Mouse (Mus musculus): ENCODE measurements around the gene Map1s. TPM values are rescaled to one million over a fixed set of nuclear protein-coding genes. Genes with fewer than 3 reads are reported as not detected.

Map1s gene
- polyA plus RNA-seq (2012; rRNA removed): 76.8 and 80.6 TPM in 2 replicates

DNA sequence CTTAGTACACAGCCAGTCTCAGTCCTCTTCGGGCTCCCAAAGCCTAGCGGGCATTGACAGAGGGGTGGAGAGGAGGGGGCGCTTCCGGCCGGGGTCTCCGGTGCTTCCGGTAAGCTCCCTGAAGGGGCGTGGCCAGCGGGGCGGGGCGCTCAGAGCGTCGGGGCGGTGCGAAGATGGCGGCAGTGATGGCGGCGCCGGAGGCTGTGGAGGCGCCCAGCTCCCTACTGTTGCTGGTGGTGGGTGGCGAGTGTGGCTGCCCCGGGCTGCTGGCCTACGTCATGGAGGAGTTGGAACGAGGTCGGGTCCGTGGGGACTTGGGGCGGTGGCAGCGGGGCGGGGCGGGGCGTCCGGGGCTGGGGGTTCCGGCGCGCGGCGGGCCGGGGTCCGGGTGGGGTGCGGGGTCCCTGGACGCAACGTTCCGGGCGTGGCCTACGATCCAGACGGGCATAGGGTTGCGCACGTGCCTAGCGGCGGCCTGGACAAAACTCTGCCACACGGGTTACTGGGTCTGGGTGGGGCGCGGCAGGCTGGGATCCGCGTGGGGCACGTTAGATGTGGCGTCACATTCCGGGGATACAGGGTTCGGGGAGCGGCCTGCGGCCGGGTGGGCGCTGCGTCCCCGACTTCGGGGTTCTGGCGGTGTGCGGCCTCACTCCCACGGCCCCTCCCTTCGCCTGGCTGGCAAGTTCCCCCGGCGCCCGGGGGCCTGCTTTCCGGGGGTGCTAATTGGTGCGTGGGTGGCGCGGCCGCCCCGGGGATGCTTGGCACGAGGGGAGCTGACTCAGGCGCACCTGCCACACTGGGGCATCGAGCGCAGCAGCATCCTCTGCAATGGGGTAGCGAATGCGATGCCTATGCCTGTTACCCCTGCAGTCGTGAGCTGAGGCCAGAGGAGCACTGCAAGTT lies at the start of gene Map1s:
Gene Map1s (plus strand): TSS at position 102 of the 906 bp plus-strand sequence.
- TF ChIP-seq POLR2A (IDR thresholded peaks at IDR 0.05; ENCODE audit: borderline replicate concordance, extremely low read depth, insufficient read depth, insufficient read length, poor library complexity, severe bottlenecking) (peak; percentile 87), CTCF (IDR thresholded peaks at IDR 0.05; ENCODE audit: borderline replicate concordance, extremely low read depth, insufficient read depth, insufficient read length) (no peak)
- peak; percentile 97 for DNase-seq (ENCODE audit: low read depth)

DNA sequence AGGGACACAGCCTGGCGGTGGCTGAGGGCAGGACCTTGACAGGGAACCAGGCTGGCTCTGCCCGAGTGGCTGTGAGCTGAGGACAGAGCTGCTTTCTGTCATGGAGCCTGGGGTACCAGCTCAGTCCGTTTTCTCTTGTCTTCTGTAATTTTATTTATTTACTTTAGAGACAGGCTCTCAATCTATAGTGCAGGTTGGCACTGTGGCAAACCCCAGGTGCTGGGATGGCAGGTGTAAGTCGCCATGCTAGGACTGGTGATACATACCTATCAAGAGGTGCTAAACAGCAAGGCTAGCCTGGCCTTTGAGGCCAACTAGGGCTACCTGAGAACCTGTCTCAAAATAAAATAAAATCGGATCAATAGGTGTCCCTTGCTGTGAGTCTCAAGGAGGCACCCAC lies 49.7 kb upstream of the Map1s start:
- TF ChIP-seq CTCF (IDR thresholded peaks at IDR 0.05; ENCODE audit: borderline replicate concordance, extremely low read depth, insufficient read depth, insufficient read length) (no peak), POLR2A (IDR thresholded peaks at IDR 0.05; ENCODE audit: borderline replicate concordance, extremely low read depth, insufficient read depth, insufficient read length, poor library complexity, severe bottlenecking) (no peak)
- no peak for DNase-seq (ENCODE audit: low read depth)

DNA sequence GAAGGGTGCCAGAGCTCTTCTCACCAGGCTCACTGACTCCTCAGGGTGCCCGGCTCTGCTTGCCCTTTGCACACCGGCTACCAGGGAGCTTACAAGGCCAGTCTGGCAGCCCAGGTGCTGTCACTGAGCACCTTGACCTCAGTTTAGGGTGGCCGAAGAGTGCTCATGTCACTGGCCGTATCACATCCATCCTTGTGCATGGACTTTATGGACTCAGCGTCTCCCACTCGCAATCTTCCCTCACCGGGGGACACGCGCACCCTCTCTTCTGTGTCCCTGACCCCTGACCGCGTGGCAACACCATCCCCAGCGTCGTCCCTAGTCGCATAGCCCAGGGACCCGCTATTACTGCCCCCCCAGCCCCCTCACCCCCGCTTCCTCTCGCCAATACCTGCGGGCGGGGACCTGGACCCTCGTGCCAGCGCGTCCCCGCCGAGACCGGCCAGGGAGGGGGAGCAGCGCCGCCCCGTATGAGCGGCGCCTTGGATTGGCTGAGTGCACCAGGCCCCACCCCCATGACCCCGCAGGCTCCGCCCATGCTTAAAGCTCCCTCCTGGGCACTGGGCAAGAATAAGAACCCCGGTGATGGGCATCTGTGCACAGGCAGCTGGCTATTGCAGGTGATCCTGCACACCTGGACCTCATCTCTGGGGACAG lies 49.1 kb upstream of the Map1s start:
- peak; percentile 78 for DNase-seq (ENCODE audit: low read depth)
- TF ChIP-seq CTCF (IDR thresholded peaks at IDR 0.05; ENCODE audit: borderline replicate concordance, extremely low read depth, insufficient read depth, insufficient read length) (no peak), POLR2A (IDR thresholded peaks at IDR 0.05; ENCODE audit: borderline replicate concordance, extremely low read depth, insufficient read depth, insufficient read length, poor library complexity, severe bottlenecking) (no peak)

DNA sequence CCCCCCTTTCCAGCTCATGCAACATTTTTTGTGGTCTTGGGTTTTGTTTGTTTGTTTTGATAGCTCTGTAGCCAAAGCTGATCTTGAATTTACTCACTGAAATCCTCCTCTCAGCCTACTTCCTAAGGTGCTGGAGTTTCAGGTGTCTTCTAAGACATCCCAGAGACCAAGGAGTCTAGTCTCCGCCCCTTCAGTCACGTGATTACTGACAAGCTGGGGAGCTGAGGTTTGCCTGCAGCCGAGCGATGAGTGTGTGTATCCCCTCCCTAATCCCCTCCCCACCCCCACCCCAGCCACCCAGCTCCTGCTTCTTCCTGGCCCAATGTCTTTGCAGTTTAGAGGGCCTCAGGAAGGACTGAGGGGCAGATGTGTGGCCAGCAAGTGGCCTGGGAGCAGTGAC lies 48.2 kb upstream of the Map1s start:
- peak; percentile 62 for DNase-seq (ENCODE audit: low read depth)
- TF ChIP-seq POLR2A (IDR thresholded peaks at IDR 0.05; ENCODE audit: borderline replicate concordance, extremely low read depth, insufficient read depth, insufficient read length, poor library complexity, severe bottlenecking) (no peak), CTCF (IDR thresholded peaks at IDR 0.05; ENCODE audit: borderline replicate concordance, extremely low read depth, insufficient read depth, insufficient read length) (no peak)

DNA sequence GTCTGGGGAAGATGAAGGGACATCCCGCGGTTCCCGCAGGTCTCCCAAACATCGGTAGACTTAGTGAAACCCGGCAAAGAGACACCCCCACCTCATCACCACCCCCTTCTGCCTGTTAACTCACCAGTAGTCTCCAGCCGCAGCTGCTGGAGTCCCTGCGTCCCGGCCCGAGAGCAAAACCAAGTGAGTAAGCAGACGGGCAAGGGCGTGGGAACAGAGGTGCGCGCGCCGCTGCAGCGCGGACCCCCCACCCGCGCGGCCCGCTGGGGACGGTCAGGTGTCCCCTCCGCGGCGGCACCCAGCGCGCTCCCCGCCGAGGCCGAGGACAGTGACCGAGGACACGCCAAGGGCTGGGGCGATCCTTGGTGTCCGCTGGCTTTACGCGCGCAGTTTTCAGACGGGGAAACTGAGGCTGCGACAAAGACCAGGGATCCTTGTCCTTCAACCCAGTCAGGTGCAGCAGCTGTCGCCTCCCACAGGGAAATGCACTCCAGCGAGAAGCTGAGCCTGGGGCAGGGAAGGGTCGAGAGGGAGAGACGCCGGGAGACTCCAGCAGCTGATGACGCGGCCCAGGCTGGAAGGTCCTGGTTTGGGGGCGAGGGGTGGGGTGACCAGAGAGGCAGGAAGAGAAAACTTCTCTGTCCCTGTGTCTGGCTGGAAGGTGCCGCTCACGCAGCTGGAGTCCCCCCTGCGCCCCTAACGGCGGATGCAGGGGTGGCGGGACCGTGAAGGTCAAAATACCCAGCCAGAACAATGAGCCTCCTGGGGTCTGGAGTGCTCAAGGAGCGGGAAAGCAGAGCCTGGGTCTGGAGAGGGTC lies 42.7 kb upstream of the Map1s start, which contains the start of gene Kcnn1:
Gene Kcnn1 (minus strand): TSS at position 435 of the 818 bp plus-strand sequence.
- TF ChIP-seq POLR2A (IDR thresholded peaks at IDR 0.05; ENCODE audit: borderline replicate concordance, extremely low read depth, insufficient read depth, insufficient read length, poor library complexity, severe bottlenecking): no peak
- TF ChIP-seq CTCF (IDR thresholded peaks at IDR 0.05; ENCODE audit: borderline replicate concordance, extremely low read depth, insufficient read depth, insufficient read length): peak; percentile 48; the same call in 1 of the 2 replicates
- DNase-seq (ENCODE audit: low read depth): peak; percentile 55

DNA sequence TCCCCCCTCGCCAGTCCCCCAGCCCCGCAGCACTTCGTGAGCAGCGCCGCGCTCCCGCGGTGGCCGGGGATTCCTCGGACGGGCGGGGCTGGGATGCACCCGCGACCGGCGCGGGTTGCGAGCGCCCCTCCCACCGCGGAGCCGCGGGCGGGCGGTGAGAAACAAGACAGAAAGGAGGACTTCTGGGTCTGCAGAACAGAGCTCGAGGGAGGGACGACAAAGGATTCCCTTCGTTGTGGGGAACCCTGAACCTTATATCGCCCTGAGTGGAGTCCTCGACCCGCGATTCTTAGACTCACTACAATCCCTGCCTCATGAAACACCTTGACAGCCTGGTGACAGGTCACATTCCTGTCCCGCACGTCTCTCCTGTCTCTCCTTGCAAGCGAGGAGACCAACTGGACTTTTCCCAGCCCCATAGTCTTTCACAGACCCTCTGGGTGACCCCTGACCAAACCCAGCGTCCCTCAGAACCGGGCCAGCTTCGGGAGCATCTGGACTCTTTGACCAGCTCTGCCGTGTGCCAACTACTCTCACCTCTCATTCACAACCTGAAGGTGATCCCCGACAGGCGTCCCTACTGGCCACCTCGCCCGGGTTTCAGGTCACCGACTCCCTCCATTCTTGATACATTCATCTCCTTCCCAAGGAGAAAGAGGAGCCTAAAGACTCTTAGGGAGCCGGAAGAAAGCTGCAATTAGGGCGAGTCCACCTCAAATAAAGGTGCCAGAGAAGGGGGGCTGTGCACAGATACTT lies 41.6 kb upstream of the Map1s start:
- DNase-seq (ENCODE audit: low read depth): peak; percentile 82
- TF ChIP-seq CTCF (IDR thresholded peaks at IDR 0.05; ENCODE audit: borderline replicate concordance, extremely low read depth, insufficient read depth, insufficient read length) (no peak), POLR2A (IDR thresholded peaks at IDR 0.05; ENCODE audit: borderline replicate concordance, extremely low read depth, insufficient read depth, insufficient read length, poor library complexity, severe bottlenecking) (peak; percentile 25; the same call in 1 of the 2 replicates)

DNA sequence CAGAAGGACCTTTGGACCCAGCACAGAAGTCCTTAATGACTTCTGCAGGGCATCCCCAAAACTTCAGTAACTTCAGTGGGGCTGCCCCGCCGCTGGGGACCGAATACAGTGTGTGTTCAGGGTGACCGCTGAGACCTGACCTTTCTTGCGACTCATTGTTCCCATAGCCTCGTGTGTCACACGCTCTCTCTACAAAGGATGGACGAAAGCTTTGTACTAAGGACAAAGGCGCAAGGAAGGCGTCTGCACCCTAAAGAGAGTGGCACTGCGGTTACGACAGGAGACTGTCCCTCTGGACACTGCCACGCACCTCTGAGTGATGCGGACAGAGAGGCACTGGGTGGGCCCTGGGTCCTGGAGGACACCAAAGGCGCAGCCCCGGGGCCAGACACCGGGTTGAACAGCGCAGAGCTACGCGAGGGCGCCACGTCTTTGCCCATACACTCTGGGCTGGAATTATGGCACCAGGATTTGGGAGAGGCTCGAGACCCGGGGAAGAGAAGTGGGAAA lies 41.0 kb upstream of the Map1s start:
- peak; percentile 65 for DNase-seq (ENCODE audit: low read depth)
- TF ChIP-seq POLR2A (IDR thresholded peaks at IDR 0.05; ENCODE audit: borderline replicate concordance, extremely low read depth, insufficient read depth, insufficient read length, poor library complexity, severe bottlenecking) (0 out of 2 replicates have a peak, but pooled peaks have one; percentile 4), CTCF (IDR thresholded peaks at IDR 0.05; ENCODE audit: borderline replicate concordance, extremely low read depth, insufficient read depth, insufficient read length) (no peak)

DNA sequence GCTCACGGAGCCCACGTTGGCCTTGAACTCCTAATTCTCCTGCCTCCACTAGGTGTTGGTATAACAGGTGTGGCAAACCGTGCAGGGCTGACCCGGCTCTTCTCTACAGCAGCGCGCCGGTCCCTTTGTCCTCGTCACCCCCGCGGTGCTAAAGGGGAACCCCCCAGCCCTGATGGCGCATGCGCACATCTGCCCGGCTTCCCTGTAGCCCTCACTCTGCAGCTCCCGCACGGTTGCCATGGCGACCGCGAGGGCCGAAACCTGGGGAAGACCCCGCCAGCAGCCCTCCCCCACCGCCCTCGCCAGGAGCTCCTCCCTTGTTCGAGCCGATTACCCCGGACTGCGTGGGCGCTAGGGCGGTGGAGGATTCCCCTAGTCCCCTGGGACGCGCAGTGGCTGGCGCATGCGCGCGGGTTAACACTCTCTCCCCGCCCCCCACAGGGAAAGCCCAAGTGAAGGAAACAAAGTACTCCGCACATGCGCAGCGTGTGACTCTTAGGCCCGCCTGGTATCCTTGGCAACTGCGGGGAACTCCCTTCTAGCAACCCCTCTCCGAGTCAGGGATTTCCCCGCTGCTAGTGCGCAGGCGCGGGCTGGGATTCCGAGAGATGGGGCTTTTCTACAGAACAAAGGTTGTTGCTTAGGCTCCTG lies 40.3 kb upstream of the Map1s start:
- DNase-seq (ENCODE audit: low read depth): peak; percentile 100
- TF ChIP-seq POLR2A (IDR thresholded peaks at IDR 0.05; ENCODE audit: borderline replicate concordance, extremely low read depth, insufficient read depth, insufficient read length, poor library complexity, severe bottlenecking) (peak; percentile 64; the same call in 1 of the 2 replicates), CTCF (IDR thresholded peaks at IDR 0.05; ENCODE audit: borderline replicate concordance, extremely low read depth, insufficient read depth, insufficient read length) (no peak)

DNA sequence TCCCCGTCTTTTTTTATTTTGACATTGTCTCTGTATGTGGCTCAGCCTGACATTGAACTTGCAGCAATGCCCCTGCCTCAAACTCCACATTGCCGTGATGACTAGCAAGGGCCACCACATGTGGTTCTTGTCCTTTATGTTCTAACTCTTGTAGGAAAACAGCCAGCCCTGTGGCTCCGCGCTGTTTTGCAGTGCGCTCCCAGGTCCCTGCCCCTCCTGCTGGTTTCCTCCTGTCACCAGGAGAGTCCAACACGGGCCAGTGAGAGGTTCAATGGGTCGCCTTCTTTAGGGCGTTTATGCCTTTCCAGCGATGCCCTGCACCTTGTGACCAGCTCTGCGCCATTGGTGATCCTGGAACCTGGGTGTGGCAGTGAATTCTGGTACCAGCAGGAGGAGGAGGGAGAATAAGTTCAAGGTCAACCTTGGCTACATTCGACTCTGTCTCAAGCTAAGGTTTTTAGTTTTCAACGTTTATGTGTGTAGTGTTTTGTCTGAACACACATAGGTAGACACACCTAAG lies 39.7 kb upstream of the Map1s start:
- DNase-seq (ENCODE audit: low read depth): no peak
- TF ChIP-seq POLR2A (IDR thresholded peaks at IDR 0.05; ENCODE audit: borderline replicate concordance, extremely low read depth, insufficient read depth, insufficient read length, poor library complexity, severe bottlenecking) (no peak), CTCF (IDR thresholded peaks at IDR 0.05; ENCODE audit: borderline replicate concordance, extremely low read depth, insufficient read depth, insufficient read length) (no peak)
